Mouse (Mus musculus) MEL (cell line): ENCODE results near the gene Tmem116.

Experiments
- CTCF ChIP-seq, 3 experiments: IDR thresholded peaks in 2 of 3; conservative IDR thresholded peaks in 1 of 3; 2 replicates each; pipeline ENCODE4 v1.5.1; 2011 to 2012; ENCODE audit warnings: low read length in 3 of 3, low read depth in 2 of 3, mild to moderate bottlenecking in 2 of 3, improper control_type of control experiment in 1 of 3, inconsistent platforms in 1 of 3, mixed read lengths in 1 of 3, moderate library complexity in 1 of 3; ENCODE audit not compliant: control insufficient read depth in 1 of 3, insufficient read depth in 1 of 3, poor library complexity in 1 of 3, severe bottlenecking in 1 of 3
- POLR2AphosphoS5 ChIP-seq: IDR thresholded peaks from 2 replicates; pipeline ENCODE4 v1.6.1; 2012; ENCODE audit warnings: low read depth, borderline replicate concordance, mild to moderate bottlenecking, inconsistent platforms, low read length, moderate library complexity, mixed read lengths
- SIN3A ChIP-seq: IDR thresholded peaks from 2 replicates; pipeline ENCODE4 v1.6.1; 2012; ENCODE audit warnings: low read length, improper control_type of control experiment, inconsistent platforms

DNA sequence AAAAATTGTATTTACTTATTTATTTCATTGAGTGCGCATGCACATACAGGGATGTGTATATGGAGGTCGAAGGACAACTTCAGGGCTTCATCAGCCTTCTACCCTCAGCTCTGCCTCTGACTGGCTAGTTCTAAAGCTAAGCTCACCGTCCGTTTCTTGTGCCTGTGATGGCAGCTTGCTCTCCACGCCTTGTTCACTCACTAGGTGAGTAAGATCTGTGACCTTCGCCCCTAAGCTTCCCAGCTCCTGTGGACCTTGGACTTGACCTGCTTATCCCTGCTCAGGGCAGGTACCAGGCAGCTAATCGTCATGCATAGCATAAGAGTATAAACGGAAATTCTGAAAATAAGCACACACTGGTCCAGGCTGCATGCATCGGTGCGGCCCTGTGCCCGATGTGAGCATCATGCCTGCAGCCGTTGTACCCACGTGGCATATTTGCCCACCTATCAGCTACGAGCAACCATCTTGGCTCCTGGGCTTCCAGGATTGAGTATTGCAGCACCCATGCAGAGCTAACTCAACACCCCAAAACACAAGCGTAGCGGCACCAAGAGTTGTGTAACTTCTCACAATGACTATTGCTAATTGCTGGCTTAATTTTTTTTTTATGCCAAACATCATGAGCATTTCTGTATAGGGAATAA lies 114.5 kb downstream of the Tmem116 start:
- TF ChIP-seq SIN3A (no peak), CTCF (IDR thresholded peaks at IDR 0.05 in 2 of 3, conservative IDR thresholded peaks at IDR 0.05 in 1 of 3; ENCODE audit: control insufficient read depth in 1 of 3, insufficient read depth in 1 of 3, low read depth in 2 of 3, low read length in 3 of 3, poor library complexity in 1 of 3, severe bottlenecking in 1 of 3) (no peak), POLR2AphosphoS5 (no peak)
